Mouse (Mus musculus): ENCODE results near the gene Gm45785.
A peak's percentile ranks its signal among the peaks of the same experiment; 100 is the strongest.

- TF ChIP-seq CTCF (IDR thresholded peaks at IDR 0.05; ENCODE audit: extremely low read depth, insufficient read length, insufficient replicate concordance, low read depth, low read length) (peak; percentile 87; the same call in 1 of the 2 replicates), POLR2A (IDR thresholded peaks at IDR 0.05; ENCODE audit: low read depth, low read length) (no peak)
Measured at GRCm38 (mm10) chr7:140844905-140845665, 11.0 kb downstream of the Gm45785 start, which contains the start of gene Scgb1c1.

Measured in small intestine, adult 2 months (tissue).